Mouse (Mus musculus): ENCODE results near the gene Sash1. TPM values are rescaled to one million over a fixed set of nuclear protein-coding genes. Genes with fewer than 3 reads are reported as not detected.

The Sash1 gene
- polyA plus RNA-seq, 1 experiment from 2014 or later, result 3.6 TPM

GRCm38 (mm10) chr10:8856942-8857341 is 28.9 kb downstream of the Sash1 start:
- 75% methylated on average over 2 of the region's 2 CpGs for WGBS (ENCODE audit: insufficient replicate concordance)
- Histone ChIP-seq H3K27me3 (ENCODE audit: control insufficient read depth, insufficient read depth, low read length) (no peaks in the 10 kb centered on the region), H3K4me3 (ENCODE audit: low read depth, low read length) (no peak overlapping the region), H3K4me2 (no peak overlapping the region), H3K36me3 (ENCODE audit: control insufficient read depth, insufficient read depth, low read length) (no peaks in the 10 kb centered on the region), H3K27ac (ENCODE audit: low read depth, low read length) (no peak overlapping the region), H3K9ac (ENCODE audit: low read depth, low read length) (no peak overlapping the region), H3K4me1 (ENCODE audit: control insufficient read depth, insufficient read depth, low read length) (0 out of 2 replicates have a peak, but pooled peaks cover 3% of the 10 kb centered on the region), H3K9me3 (replicated peaks; ENCODE audit: control insufficient read depth, low read length) (no peaks in the 10 kb centered on the region)
- no peak for ATAC-seq (replicated peaks; ENCODE audit: insufficient number of reproducible peaks, low FRiP score, low TSS enrichment)

GRCm38 (mm10) chr10:8853326-8853725 is 32.5 kb downstream of the Sash1 start:
- Histone ChIP-seq H3K4me3 (ENCODE audit: low read depth, low read length) (no peak overlapping the region), H3K36me3 (ENCODE audit: control insufficient read depth, insufficient read depth, low read length) (no peaks in the 10 kb centered on the region), H3K4me1 (ENCODE audit: control insufficient read depth, insufficient read depth, low read length) (0 out of 2 replicates have a peak, but pooled peaks cover 3% of the 10 kb centered on the region), H3K27ac (ENCODE audit: low read depth, low read length) (no peak overlapping the region), H3K9me3 (replicated peaks; ENCODE audit: control insufficient read depth, low read length) (no peaks in the 10 kb centered on the region), H3K27me3 (ENCODE audit: control insufficient read depth, insufficient read depth, low read length) (no peaks in the 10 kb centered on the region), H3K9ac (ENCODE audit: low read depth, low read length) (no peak overlapping the region), H3K4me2 (no peak overlapping the region)
- 70% methylated on average over 7 of the region's 7 CpGs for WGBS (ENCODE audit: insufficient replicate concordance)
- no peak for ATAC-seq (replicated peaks; ENCODE audit: insufficient number of reproducible peaks, low FRiP score, low TSS enrichment)

- 81% methylated on average over 10 of the region's 10 CpGs for WGBS (ENCODE audit: insufficient replicate concordance)
- Histone ChIP-seq H3K9me3 (replicated peaks; ENCODE audit: control insufficient read depth, low read length) (no peaks in the 10 kb centered on the region), H3K9ac (ENCODE audit: low read depth, low read length) (no peak overlapping the region), H3K4me2 (no peak overlapping the region), H3K36me3 (ENCODE audit: control insufficient read depth, insufficient read depth, low read length) (no peaks in the 10 kb centered on the region), H3K4me3 (ENCODE audit: low read depth, low read length) (no peak overlapping the region), H3K4me1 (ENCODE audit: control insufficient read depth, insufficient read depth, low read length) (no peaks in the 10 kb centered on the region), H3K27me3 (ENCODE audit: control insufficient read depth, insufficient read depth, low read length) (no peaks in the 10 kb centered on the region), H3K27ac (ENCODE audit: low read depth, low read length) (no peak overlapping the region)
- no peak for ATAC-seq (replicated peaks; ENCODE audit: insufficient number of reproducible peaks, low FRiP score, low TSS enrichment)
Observed at GRCm38 (mm10) chr10:8851625-8852024, 34.2 kb downstream of the Sash1 start.

- ATAC-seq (replicated peaks; ENCODE audit: insufficient number of reproducible peaks, low FRiP score, low TSS enrichment), result no peak
- no peak overlapping the region for H3K27ac ChIP-seq (ENCODE audit: low read depth, low read length)
Observed at GRCm38 (mm10) chr10:8847974-8848373, 37.9 kb downstream of the Sash1 start.

GRCm38 (mm10) chr10:8846258-8846657 is 39.6 kb downstream of the Sash1 start:
- H3K9ac ChIP-seq (ENCODE audit: low read depth, low read length), result no peak overlapping the region
- H3K36me3 ChIP-seq (ENCODE audit: control insufficient read depth, insufficient read depth, low read length), result no peaks in the 10 kb centered on the region
- H3K9me3 ChIP-seq (replicated peaks; ENCODE audit: control insufficient read depth, low read length), result no peaks in the 10 kb centered on the region
- peaks cover 8% of the 10 kb centered on the region for H3K4me1 ChIP-seq (ENCODE audit: control insufficient read depth, insufficient read depth, low read length)
- no peak overlapping the region for H3K4me2 ChIP-seq
- no peaks in the 10 kb centered on the region for H3K27me3 ChIP-seq (ENCODE audit: control insufficient read depth, insufficient read depth, low read length)
- no peak for ATAC-seq (replicated peaks; ENCODE audit: insufficient number of reproducible peaks, low FRiP score, low TSS enrichment)
- H3K4me3 ChIP-seq (ENCODE audit: low read depth, low read length), result no peak overlapping the region
- no peak overlapping the region for H3K27ac ChIP-seq (ENCODE audit: low read depth, low read length)
- 93% methylated on average over 10 of the region's 10 CpGs for WGBS (ENCODE audit: insufficient replicate concordance)

More at GRCm38 (mm10) chr10:8847974-8848373, 37.9 kb downstream of the Sash1 start:
- Histone ChIP-seq H3K4me2 (no peak overlapping the region), H3K4me1 (ENCODE audit: control insufficient read depth, insufficient read depth, low read length) (peaks cover 8% of the 10 kb centered on the region), H3K4me3 (ENCODE audit: low read depth, low read length) (no peak overlapping the region), H3K9me3 (replicated peaks; ENCODE audit: control insufficient read depth, low read length) (no peaks in the 10 kb centered on the region), H3K36me3 (ENCODE audit: control insufficient read depth, insufficient read depth, low read length) (no peaks in the 10 kb centered on the region), H3K9ac (ENCODE audit: low read depth, low read length) (no peak overlapping the region), H3K27me3 (ENCODE audit: control insufficient read depth, insufficient read depth, low read length) (no peaks in the 10 kb centered on the region)
- 62% methylated on average over 4 of the region's 4 CpGs for WGBS (ENCODE audit: insufficient replicate concordance)

GRCm38 (mm10) chr10:8845230-8845770 is 40.6 kb downstream of the Sash1 start:
- Histone ChIP-seq H3K36me3 (ENCODE audit: control insufficient read depth, insufficient read depth, low read length) (no peaks in the 10 kb centered on the region), H3K9me3 (replicated peaks; ENCODE audit: control insufficient read depth, low read length) (no peaks in the 10 kb centered on the region), H3K4me1 (ENCODE audit: control insufficient read depth, insufficient read depth, low read length) (peaks cover 8% of the 10 kb centered on the region), H3K4me3 (ENCODE audit: low read depth, low read length) (no peak overlapping the region), H3K27me3 (ENCODE audit: control insufficient read depth, insufficient read depth, low read length) (no peaks in the 10 kb centered on the region), H3K27ac (ENCODE audit: low read depth, low read length) (no peak overlapping the region), H3K4me2 (no peak overlapping the region), H3K9ac (ENCODE audit: low read depth, low read length) (no peak overlapping the region)
- 65% methylated on average over 2 of the region's 2 CpGs for WGBS (ENCODE audit: insufficient replicate concordance)
- ATAC-seq (replicated peaks; ENCODE audit: insufficient number of reproducible peaks, low FRiP score, low TSS enrichment), result no peak

GRCm38 (mm10) chr10:8839956-8840355 is 45.9 kb downstream of the Sash1 start:
- Histone ChIP-seq H3K36me3 (ENCODE audit: control insufficient read depth, insufficient read depth, low read length) (no peaks in the 10 kb centered on the region), H3K4me1 (ENCODE audit: control insufficient read depth, insufficient read depth, low read length) (peaks cover 12% of the 10 kb centered on the region), H3K9ac (ENCODE audit: low read depth, low read length) (no peak overlapping the region), H3K4me3 (ENCODE audit: low read depth, low read length) (no peak overlapping the region), H3K27me3 (ENCODE audit: control insufficient read depth, insufficient read depth, low read length) (no peaks in the 10 kb centered on the region), H3K4me2 (no peak overlapping the region), H3K27ac (ENCODE audit: low read depth, low read length) (no peak overlapping the region), H3K9me3 (replicated peaks; ENCODE audit: control insufficient read depth, low read length) (no peaks in the 10 kb centered on the region)
- 83% methylated on average over 3 of the region's 3 CpGs for WGBS (ENCODE audit: insufficient replicate concordance)
- no peak for ATAC-seq (replicated peaks; ENCODE audit: insufficient number of reproducible peaks, low FRiP score, low TSS enrichment)

GRCm38 (mm10) chr10:8833816-8834464 is 51.9 kb downstream of the Sash1 start:
- H3K4me2 ChIP-seq, result no peak overlapping the region
- H3K27me3 ChIP-seq (ENCODE audit: control insufficient read depth, insufficient read depth, low read length), result no peaks in the 10 kb centered on the region
- H3K9me3 ChIP-seq (replicated peaks; ENCODE audit: control insufficient read depth, low read length), result no peaks in the 10 kb centered on the region
- 84% methylated on average over 17 of the region's 17 CpGs for WGBS (ENCODE audit: insufficient replicate concordance)
- H3K4me3 ChIP-seq (ENCODE audit: low read depth, low read length), result no peak overlapping the region
- no peak overlapping the region for H3K27ac ChIP-seq (ENCODE audit: low read depth, low read length)
- ATAC-seq (replicated peaks; ENCODE audit: insufficient number of reproducible peaks, low FRiP score, low TSS enrichment), result no peak
- H3K4me1 ChIP-seq (ENCODE audit: control insufficient read depth, insufficient read depth, low read length), result 0 out of 2 replicates have a peak, but pooled peaks cover 5% of the 10 kb centered on the region
- no peaks in the 10 kb centered on the region for H3K36me3 ChIP-seq (ENCODE audit: control insufficient read depth, insufficient read depth, low read length)
- no peak overlapping the region for H3K9ac ChIP-seq (ENCODE audit: low read depth, low read length)

GRCm38 (mm10) chr10:8826303-8826702 is 59.6 kb downstream of the Sash1 start:
- no peak overlapping the region for H3K4me3 ChIP-seq (ENCODE audit: low read depth, low read length)
- 88% methylated on average over 10 of the region's 10 CpGs for WGBS (ENCODE audit: insufficient replicate concordance)
- no peak overlapping the region for H3K4me2 ChIP-seq
- ATAC-seq (replicated peaks; ENCODE audit: insufficient number of reproducible peaks, low FRiP score, low TSS enrichment), result no peak
- no peaks in the 10 kb centered on the region for H3K9me3 ChIP-seq (replicated peaks; ENCODE audit: control insufficient read depth, low read length)
- no peaks in the 10 kb centered on the region; the same call in 1 of the 2 replicates for H3K4me1 ChIP-seq (ENCODE audit: control insufficient read depth, insufficient read depth, low read length)
- H3K36me3 ChIP-seq (ENCODE audit: control insufficient read depth, insufficient read depth, low read length), result no peaks in the 10 kb centered on the region
- H3K27me3 ChIP-seq (ENCODE audit: control insufficient read depth, insufficient read depth, low read length), result no peaks in the 10 kb centered on the region
- no peak overlapping the region for H3K27ac ChIP-seq (ENCODE audit: low read depth, low read length)
- no peak overlapping the region for H3K9ac ChIP-seq (ENCODE audit: low read depth, low read length)

Measured in heart, embryonic 11.5 days (tissue).